Mouse (Mus musculus) layer of hippocampus, adult 18-20 months (tissue): ENCODE results near the gene Tcp11l2. TPM values are rescaled to one million over a fixed set of nuclear protein-coding genes. Genes with fewer than 3 reads are reported as not detected.

ENCODE experiments used
- DNase-seq, 2 experiments: peaks; one replicate each; pipeline ENCODE4 v3.0.0; 2022; ENCODE audit warnings: low spot score in 2 of 2
- total RNA-seq, 2 experiments: library from RNA; stranded (reverse); gene quantifications; 2 replicates each; pipeline ENCODE4 v1.2.3; 2021

Gene Tcp11l2
- total RNA-seq, 2 experiments from 2014 or later, result 24.7 to 30.3 TPM

- DNase-seq, result no peak
These were observed 16.3 kb downstream of the Tcp11l2 start for GRCm38 (mm10) chr10:84592745-84593144.

- DNase-seq, result no peak
These were observed 20.8 kb downstream of the Tcp11l2 start for GRCm38 (mm10) chr10:84597127-84597785.

DNA sequence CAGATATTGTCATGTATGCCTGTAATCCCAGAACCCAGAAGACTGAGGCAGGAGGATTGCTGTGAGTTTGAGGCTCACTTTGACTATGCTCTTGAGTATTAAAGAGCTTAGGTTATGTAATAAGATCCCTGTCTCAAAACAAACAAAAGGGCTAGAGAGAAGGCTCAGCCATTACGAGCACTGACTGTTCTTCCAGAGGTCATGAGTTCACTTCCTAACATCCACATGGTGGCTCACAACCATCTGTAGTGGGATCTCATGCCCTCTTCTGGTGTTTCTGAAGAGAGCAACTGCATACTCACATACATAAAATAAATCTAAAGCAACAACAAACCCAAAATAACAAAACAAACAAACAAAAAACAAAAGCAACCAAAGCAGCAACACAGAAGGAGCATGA is 21.7 kb downstream of the Tcp11l2 start:
- no peak for DNase-seq

DNA sequence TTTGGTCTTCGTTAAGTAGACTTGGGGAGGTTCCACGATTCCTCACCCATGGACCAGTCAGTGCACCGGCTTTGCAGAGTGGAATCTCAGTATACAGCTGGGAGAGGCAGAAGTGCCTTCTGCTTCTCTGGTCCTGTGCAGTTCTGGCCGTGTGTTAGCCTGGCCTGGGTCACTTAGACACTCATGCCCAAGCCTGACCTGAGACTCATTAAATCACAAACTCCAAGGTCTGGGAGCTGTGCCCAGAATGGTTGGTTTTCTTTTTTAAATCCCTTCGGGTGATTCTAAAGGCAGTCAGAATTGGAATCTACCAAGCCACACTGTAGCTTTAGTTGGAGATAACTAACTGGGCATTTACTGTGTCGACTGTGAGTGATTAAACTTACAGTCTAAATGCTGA is 23.7 kb downstream of the Tcp11l2 start:
- no peak for DNase-seq

GRCm38 (mm10) chr10:84604335-84604734 is 27.9 kb downstream of the Tcp11l2 start:
- no peak for DNase-seq

DNA sequence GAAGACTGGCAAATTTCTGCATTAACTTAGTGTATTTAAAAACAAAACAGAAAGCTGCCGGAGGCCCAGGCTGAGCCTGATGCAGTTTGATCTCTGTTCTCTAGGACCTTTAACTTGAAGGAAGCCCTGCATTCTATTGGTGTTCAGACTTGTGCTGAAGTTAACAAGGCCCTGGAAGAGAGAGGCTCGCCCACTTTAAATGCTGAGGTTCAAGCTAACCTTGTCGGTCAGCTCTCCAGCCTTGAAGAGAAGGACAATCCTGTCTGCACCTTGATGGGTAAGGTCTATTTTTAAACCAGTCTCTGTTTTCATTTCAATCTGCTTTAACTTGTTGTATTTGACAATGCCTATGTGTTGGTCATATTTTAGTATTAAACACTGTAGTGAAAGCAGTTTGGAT is 31.9 kb downstream of the Tcp11l2 start:
- no peak for DNase-seq

GRCm38 (mm10) chr10:84610324-84610723 is 33.9 kb downstream of the Tcp11l2 start:
- no peak for DNase-seq

DNA sequence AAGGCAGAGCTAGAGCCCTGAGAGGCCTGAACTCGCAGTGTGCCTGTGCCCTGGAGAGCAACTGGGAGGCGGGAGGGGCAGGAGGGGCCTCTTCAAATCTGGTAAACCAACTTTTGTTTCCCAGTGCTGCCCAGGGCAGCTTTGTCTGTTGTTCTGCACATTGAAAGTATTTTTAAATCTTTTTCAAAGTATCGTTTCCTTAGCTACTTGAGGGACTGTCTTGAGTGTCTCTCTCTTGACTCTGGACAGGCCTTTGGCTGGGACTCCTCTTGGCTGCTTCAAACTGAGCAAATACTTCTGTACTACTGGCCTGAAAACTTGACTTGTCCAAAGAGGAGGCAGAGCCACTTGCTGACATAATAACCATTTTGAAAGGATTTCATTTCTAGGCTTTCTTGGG is 34.4 kb downstream of the Tcp11l2 start:
- no peak for DNase-seq

- no peak for DNase-seq
These were observed 35.2 kb downstream of the Tcp11l2 start for GRCm38 (mm10) chr10:84611664-84612063.

DNA sequence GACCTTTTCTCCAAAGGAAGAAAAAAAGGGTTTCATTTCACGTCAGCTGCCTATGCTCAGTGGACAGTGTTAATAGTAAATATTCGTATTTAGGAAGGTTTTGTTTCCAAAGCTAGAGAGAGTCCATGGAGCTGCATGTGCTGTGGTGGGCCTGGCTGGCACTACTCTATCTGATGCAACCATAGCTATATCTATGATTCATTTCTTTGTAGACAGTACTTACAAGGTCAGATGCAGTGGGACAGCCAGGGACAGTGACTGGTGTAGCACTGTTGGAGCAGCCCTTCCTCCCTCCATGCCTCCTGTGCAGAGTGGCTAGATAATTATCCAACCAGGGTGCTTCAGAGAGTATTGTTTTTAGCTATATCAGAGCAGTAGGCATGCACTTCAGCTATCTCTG is 35.9 kb downstream of the Tcp11l2 start:
- DNase-seq, result no peak

DNA sequence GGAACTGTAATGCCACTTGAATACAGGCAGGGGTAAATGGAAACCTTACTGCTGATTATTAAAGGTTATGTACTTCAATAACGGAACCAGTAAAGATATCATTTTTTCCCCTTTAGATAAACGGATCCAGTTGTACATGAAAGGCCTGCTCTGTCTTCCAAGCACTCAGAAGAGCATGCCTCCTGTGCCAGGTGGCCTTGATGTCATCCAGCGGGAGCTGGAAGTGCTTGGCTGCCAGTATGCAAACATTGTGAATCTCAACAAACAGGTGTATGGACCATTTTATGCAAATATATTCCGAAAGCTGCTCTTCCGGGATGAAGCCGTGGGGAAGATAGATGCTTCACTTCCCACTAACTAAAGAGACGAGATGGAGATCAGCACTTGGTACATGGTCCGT is 36.9 kb downstream of the Tcp11l2 start:
- no peak for DNase-seq

- no peak for DNase-seq
These were observed 38.6 kb downstream of the Tcp11l2 start for GRCm38 (mm10) chr10:84615076-84615475.

DNA sequence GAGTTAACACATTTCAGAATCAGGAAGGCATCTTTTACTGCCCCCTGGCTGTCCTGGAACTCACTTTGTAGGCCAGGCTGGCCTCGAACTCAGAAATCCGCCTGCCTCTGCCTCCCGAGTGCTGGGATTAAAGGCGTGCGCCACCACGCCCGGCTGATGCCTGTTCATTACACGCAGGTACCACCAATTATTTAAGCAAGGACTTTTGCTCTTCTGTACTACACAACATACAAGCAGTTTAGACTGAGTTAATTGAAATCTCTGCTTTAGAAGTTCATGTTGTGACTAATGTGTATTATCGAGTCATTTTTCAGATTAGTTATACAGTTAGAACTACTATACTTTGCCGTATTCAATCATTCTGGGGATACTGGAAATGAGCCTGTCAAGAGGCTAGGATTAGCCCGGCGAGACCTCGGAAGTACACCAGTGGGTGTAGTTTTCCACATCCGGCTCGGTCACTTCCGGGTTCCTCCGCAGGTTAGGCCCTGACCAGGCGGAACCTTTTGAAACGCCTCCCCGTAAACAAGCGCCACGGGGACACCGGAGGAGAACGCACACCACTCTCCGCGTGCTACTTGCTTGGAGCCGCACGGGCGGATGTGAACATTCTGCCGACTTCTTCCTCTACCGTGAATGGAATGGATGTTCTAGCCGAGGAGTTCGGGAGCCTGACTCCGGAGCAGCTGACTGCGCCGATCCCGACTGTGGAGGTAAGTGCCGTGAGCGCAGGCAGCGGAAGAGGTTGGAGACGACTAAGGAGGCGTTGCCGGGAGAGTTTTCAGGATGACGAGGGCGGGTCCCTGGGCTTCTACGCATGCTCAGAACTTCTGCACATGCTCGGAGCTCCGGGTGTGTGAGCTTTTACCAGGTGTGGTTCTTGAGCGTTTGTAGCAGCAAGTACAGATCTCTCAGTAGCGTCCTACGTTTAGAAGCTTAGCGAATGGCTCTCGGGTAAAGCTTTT is 45.7 kb downstream of the Tcp11l2 start, which contains the start of gene Polr3b:
Polr3b (plus strand) TSS at position 467 of the 965 bp plus-strand sequence.
- peak; percentile 94 to 98 for DNase-seq

GRCm38 (mm10) chr10:84631182-84631581 is 54.8 kb downstream of the Tcp11l2 start:
- no peak for DNase-seq

DNA sequence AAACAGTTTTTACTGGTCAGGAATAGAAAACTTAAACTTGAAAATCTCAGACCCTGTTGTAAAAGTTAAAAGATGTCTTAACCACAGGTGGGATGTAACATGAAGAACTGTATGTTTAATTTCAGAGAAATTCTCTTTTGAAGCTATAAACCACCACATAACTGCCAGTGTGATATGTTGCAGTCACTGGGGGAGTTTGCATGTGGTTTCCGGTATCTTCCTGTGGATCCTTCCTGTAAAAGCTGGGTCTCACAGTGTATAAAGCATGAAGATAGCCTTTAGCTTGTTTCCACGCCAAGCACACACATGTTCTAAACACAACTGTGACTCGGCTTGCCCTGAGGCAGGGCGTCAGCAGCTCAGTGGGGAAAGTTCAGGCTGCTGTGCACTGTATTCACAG is 55.6 kb downstream of the Tcp11l2 start:
- no peak for DNase-seq

- DNase-seq, result no peak
These were observed 60.2 kb downstream of the Tcp11l2 start for GRCm38 (mm10) chr10:84636656-84637055.

GRCm38 (mm10) chr10:84638382-84638781 is 62.0 kb downstream of the Tcp11l2 start:
- DNase-seq, result no peak

- no peak for DNase-seq
These were observed 63.3 kb downstream of the Tcp11l2 start for GRCm38 (mm10) chr10:84639525-84640287.

DNA sequence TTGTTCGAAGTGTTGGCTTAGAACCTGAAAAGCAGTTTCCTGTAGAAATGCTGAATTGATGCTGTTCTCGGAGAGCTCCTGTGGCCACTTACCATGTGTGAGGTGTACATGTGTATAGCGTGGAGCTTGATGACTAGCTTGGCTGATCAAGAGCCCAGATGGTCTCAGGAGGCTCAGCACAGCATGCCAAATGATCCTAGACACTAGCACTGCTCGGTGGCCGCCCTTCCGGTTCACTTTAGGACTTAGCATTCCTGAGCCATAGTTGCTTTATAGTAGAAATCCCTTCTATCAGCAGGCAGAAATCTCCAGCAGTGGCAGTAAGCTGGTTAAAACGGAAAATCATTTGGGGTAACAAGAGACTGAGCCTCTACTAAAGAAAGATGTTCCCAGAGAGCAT is 64.4 kb downstream of the Tcp11l2 start:
- no peak for DNase-seq

DNA sequence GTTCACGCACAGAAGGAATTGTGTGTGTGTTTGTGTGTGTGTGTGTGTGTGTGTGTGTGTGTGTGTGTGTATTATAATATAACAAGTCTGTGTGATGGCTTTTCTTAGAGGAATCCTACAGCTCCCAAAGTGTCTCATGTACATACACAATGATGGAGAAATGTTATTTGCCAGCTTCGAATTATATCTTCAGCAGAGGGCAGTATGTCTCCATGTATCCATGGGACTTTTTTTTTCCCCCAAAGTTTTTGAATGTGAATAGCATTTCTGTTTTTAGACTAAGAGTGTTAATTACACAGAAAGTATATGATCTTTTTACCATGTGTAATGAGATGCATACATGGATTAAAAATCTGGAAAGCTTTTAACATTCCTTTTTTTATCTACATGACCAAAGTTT is 65.2 kb downstream of the Tcp11l2 start:
- DNase-seq, result no peak

DNA sequence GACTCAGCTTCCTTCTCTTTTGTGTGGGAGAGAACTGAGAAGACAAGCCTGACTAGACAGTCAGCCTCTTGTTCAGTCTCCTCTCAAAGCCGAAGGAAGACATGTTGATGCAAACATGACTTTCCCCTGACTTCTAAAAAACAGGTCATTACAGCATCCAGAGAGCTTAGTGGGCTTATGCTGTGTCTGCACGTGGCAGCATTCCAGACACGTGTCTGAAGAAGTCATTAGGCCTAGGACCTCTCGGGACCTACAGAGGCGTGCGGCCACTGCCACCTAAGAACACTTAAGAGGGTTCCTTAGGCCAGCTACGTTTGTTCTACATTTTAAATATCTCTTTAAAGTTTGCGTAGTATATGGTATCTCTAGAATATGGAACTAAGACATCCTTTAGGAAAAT is 69.5 kb downstream of the Tcp11l2 start:
- no peak for DNase-seq
